Mouse (Mus musculus): ENCODE data around the gene Slc44a2. TPM values are rescaled to one million over a fixed set of nuclear protein-coding genes. Genes with fewer than 3 reads are reported as not detected.

Slc44a2 gene
- polyA plus RNA-seq (2016; fragmentation: Nextera tagmentation; extraction: Ambion mirVana) = 71.3 and 74.1 TPM in 2 replicates

DNA sequence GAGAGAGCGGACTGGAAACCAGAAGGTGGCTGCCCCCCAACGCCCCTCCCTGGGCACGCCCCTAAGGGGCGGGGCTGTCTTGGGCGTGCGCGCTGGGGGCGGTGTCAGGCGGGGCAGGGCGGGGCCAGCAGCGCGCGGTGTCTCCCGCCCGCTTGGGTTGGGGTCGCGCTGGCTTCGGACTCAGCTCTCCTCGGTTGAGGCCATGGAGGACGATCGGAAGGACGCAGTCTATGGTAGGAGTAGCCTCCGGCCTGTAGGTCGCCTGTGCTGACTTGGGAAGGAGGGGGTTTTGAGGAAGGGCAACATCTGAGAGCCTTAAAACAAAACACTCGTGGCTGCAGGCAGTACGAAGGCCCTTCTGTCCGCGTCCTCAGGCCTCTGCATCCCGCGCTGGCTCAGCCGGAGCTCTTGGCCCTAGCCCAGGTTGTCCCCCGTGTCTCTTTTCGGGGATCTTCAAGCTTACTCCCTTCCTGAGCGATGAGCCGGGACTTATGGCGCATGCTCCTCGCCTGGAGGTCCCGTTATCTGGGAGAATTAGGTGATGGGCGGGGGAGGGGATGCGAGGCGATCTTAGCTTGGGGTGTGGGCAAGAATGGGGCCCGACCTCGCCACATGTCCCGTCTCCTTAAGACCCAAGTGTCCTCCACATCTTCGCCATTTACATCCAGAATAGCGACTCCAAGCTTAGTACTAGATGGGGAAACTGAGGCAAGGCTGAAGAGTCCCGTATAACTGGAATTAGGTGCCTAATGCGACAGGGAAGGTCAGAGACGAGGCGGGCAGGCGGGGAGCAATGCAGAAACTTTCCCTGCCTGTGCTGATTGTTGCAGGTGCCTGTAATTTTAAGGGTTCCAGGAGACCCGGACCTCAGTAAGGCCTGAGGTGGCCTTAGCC, at the start of gene Slc44a2:
Gene Slc44a2, plus strand, starts transcription at position 80 of the 894 bp plus-strand sequence.
- Histone ChIP-seq H3K4me2 (replicated peaks) (peak within 1 kb of the TSS; percentile 81), H3K9ac (replicated peaks) (peak within 1 kb of the TSS; percentile 73), H3K27ac (replicated peaks) (peak within 1 kb of the TSS; percentile 49; the same call in 1 of the 2 replicates), H3K4me1 (peaks cover 21% of the 10 kb centered on the region), H3K36me3 (peaks cover 3% of the 10 kb centered on the region; the same call in 1 of the 2 replicates), H3K27me3 (no peaks in the 10 kb centered on the region), H3K9me3 (no peaks in the 10 kb centered on the region), H3K4me3 (peak within 1 kb of the TSS; percentile 70)
- ATAC-seq (ENCODE audit: low FRiP score, low read depth) = peak; percentile 94
- 1% methylated on average over 52 of the region's 52 CpGs for WGBS

DNA sequence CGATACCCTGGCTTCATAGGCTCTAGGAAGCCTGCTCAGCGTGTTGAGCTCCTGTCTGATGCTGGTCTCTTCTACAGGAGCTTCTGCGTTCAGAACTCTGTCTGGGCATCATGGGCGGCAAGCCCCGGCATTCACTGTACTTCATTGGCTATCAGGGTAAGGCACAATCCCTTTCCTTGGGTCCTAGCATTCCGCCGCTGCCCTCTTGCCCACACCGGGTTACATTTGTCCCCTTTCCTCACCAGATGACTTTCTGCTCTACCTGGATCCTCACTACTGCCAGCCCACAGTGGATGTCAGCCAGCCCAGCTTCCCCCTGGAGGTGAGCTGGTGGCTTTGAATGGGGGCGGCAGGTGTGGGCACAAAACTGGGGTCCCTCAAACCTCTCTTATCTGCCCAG, 48.1 kb upstream of the Slc44a2 start:
- Histone ChIP-seq H3K4me3 (no peak overlapping the region), H3K27ac (replicated peaks) (no peak overlapping the region), H3K9me3 (no peaks in the 10 kb centered on the region), H3K4me1 (no peaks in the 10 kb centered on the region), H3K27me3 (no peaks in the 10 kb centered on the region), H3K36me3 (peaks cover 95% of the 10 kb centered on the region), H3K9ac (replicated peaks) (no peak overlapping the region; the same call in 1 of the 2 replicates), H3K4me2 (replicated peaks) (no peak overlapping the region)
- WGBS = 92% methylated on average over 9 of the region's 9 CpGs
- ATAC-seq (ENCODE audit: low FRiP score, low read depth) = no peak

DNA sequence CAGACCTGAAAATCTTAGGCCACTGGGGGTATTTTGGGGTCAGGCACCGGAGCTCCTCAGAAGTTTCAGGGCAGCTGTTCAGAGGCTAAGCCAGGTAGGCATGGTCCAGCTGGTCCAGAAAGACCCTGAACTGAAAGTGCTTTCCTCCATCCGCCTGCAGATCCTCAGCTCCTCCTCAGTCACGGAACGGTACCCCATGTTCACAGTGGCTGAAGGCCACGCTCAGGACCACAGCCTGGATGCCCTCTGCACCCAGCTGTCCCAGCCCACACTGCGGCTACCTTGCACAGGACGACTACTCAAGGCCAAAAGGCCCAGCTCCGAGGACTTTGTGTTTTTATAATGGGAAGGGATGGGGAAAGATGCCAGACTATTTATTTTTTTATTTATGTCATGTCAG, 47.4 kb upstream of the Slc44a2 start:
- H3K4me1 ChIP-seq = no peaks in the 10 kb centered on the region
- peaks cover 98% of the 10 kb centered on the region for H3K36me3 ChIP-seq
- H3K9me3 ChIP-seq = no peaks in the 10 kb centered on the region
- no peaks in the 10 kb centered on the region for H3K27me3 ChIP-seq
- ATAC-seq (ENCODE audit: low FRiP score, low read depth) = no peak
- WGBS = 85% methylated on average over 8 of the region's 8 CpGs
- H3K4me2 ChIP-seq (replicated peaks) = no peak overlapping the region
- H3K27ac ChIP-seq (replicated peaks) = no peak overlapping the region
- H3K9ac ChIP-seq (replicated peaks) = no peak overlapping the region
- H3K4me3 ChIP-seq = no peak overlapping the region

DNA sequence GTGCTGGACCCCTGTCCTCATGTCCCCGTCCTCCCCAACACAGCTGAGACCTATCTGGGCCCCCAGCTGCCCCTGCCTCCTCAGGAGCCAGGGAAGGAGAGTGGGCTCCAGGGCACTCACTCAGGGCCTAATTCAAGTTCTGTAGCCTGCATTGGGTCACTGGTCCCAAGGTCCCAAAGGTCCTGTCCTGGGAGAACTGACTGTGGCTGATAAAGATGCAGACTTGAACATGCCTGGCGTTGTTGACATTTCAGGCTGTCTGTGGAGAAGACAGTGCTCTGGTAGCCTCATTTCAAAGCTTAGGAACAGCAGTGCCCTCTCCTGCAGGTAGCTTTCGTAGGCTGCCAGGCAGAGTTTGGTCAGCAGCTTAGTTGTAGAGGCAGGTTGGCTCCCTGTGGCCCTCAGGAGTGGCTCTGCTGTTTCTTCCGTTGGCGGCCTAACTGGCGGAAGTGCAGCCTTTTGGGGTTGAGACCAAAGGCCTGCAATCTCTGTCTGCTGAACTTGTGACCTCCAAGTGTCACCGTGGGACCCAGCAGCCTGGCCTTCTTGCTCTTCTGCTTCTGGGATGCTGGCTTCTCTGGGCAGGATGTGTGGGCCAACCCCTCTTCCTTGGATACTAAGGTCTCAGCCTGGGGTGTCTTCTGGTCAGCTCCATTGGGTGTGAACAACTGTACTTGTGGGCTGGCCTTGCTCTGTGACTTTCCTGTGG, 46.8 kb upstream of the Slc44a2 start:
- Histone ChIP-seq H3K4me2 (replicated peaks) (no peak overlapping the region), H3K4me3 (no peak overlapping the region), H3K27me3 (no peaks in the 10 kb centered on the region), H3K9me3 (no peaks in the 10 kb centered on the region), H3K27ac (replicated peaks) (no peak overlapping the region), H3K9ac (replicated peaks) (no peak overlapping the region), H3K4me1 (no peaks in the 10 kb centered on the region), H3K36me3 (peaks cover 96% of the 10 kb centered on the region)
- no peak for ATAC-seq (ENCODE audit: low FRiP score, low read depth)
- WGBS = 83% methylated on average over 7 of the region's 7 CpGs

DNA sequence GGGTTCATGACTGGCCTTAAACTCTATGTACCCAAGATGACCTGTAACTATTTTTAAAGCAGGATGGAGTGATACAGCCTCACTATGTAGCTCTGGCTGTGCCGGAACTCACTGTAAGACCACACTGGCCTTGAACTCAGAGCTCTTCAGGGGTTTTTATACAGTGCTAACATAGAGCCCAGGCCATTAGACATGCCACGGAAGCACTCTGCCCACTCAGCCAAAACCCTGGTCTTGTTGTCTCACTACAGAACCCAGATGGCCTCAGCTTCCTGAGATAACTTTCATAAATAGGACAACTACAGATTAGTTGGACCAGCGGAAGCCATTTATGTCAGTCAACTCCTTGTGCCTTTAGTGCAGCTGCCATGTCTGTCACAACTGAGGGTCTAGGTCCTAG, 46.2 kb upstream of the Slc44a2 start:
- 92% methylated on average over 3 of the region's 3 CpGs for WGBS
- Histone ChIP-seq H3K9ac (replicated peaks) (no peak overlapping the region), H3K4me1 (no peaks in the 10 kb centered on the region), H3K4me3 (no peak overlapping the region), H3K36me3 (peaks cover 96% of the 10 kb centered on the region), H3K27ac (replicated peaks) (no peak overlapping the region), H3K27me3 (no peaks in the 10 kb centered on the region), H3K9me3 (no peaks in the 10 kb centered on the region), H3K4me2 (replicated peaks) (no peak overlapping the region)
- no peak for ATAC-seq (ENCODE audit: low FRiP score, low read depth)

DNA sequence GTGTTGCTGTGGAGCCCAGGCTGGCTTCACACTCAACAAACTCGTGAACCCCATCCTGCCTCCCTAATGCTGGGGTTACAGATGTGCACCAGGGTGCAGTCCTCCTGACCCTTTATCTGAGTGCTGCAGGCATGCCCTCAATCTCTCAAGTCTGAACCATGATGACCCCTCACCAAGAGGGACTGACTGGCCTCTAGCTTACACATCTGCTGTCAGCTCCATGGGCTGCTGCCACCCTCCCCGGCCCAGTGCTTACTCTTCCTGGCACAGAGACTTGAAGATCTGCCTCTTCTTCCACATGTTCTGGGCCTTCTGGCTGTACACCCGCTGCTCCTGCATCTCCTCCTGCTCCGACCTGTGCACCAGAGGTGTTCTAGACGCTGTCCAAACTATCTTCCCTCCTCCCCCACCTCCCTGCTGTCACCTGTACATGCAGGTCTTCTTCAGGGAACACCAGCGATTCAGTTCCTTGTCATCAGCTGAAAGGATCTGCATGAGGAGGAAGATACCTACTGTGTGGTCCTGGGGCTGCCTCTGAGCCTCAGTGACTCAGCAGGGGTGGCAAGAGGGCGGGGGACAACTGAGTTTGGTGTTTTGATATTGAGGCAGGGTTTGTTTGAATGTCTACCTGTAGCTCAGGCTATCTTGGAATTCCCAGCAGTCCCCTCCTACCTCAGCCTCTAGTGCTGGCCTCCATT, 45.3 kb upstream of the Slc44a2 start:
- no peak overlapping the region for H3K9ac ChIP-seq (replicated peaks)
- WGBS = 83% methylated on average over 7 of the region's 7 CpGs
- H3K9me3 ChIP-seq = no peaks in the 10 kb centered on the region
- ATAC-seq (ENCODE audit: low FRiP score, low read depth) = no peak
- H3K27ac ChIP-seq (replicated peaks) = no peak overlapping the region
- H3K4me3 ChIP-seq = no peak overlapping the region
- no peaks in the 10 kb centered on the region for H3K4me1 ChIP-seq
- peaks cover 98% of the 10 kb centered on the region for H3K36me3 ChIP-seq
- no peak overlapping the region for H3K4me2 ChIP-seq (replicated peaks)
- H3K27me3 ChIP-seq = no peaks in the 10 kb centered on the region

DNA sequence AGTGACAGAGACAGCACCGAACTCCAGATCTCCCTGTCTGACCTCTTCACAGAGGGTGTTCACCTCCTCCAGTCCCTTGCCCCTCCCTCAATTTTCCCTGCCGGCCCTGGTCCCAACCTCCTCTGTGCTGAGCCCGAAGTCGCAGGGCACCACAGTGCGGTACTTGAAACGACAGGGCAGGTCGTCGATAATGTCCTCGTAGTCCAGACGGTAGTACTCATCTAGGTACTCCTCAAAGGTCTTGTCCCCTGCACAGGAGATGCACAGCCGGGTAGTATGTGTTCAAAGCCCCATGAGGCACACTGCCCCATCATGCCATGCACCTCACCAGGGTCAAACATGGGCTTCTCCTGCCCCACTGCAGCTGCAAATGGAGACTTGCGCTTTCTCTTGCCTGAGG, 44.8 kb upstream of the Slc44a2 start:
- ATAC-seq (ENCODE audit: low FRiP score, low read depth) = no peak
- WGBS = 90% methylated on average over 12 of the region's 12 CpGs
- H3K36me3 ChIP-seq = peaks cover 96% of the 10 kb centered on the region

DNA sequence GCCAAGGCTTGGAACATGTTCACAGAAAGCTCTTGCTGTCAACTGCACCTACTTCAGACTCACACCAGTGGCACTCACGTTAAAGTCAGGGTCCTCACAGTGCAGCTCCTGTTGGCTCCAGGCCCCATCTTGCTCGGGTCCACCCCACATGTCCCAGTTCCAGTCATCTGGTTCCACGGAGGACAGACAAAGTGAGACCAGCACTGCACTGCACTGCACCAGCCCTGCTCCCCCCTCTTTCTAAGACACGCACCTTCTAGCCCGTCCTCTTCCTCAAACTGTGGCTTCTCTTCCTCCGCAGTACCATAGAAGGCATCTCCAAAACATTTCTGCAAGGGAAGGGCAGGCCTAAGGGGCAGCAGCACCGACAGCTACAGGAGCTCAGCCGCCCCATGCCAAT, 44.2 kb upstream of the Slc44a2 start:
- ATAC-seq (ENCODE audit: low FRiP score, low read depth) = no peak
- Histone ChIP-seq H3K4me3 (no peak overlapping the region), H3K27me3 (no peaks in the 10 kb centered on the region), H3K9me3 (no peaks in the 10 kb centered on the region), H3K27ac (replicated peaks) (no peak overlapping the region), H3K4me1 (no peaks in the 10 kb centered on the region), H3K36me3 (peaks cover 96% of the 10 kb centered on the region), H3K4me2 (replicated peaks) (no peak overlapping the region), H3K9ac (replicated peaks) (no peak overlapping the region)
- WGBS = 88% methylated on average over 8 of the region's 8 CpGs

More for the DNA sequence above, 44.8 kb upstream of the Slc44a2 start:
- no peak overlapping the region for H3K9ac ChIP-seq (replicated peaks)
- no peaks in the 10 kb centered on the region for H3K27me3 ChIP-seq
- H3K4me2 ChIP-seq (replicated peaks) = no peak overlapping the region
- no peaks in the 10 kb centered on the region for H3K9me3 ChIP-seq
- no peaks in the 10 kb centered on the region for H3K4me1 ChIP-seq
- H3K4me3 ChIP-seq = no peak overlapping the region
- no peak overlapping the region for H3K27ac ChIP-seq (replicated peaks)

DNA sequence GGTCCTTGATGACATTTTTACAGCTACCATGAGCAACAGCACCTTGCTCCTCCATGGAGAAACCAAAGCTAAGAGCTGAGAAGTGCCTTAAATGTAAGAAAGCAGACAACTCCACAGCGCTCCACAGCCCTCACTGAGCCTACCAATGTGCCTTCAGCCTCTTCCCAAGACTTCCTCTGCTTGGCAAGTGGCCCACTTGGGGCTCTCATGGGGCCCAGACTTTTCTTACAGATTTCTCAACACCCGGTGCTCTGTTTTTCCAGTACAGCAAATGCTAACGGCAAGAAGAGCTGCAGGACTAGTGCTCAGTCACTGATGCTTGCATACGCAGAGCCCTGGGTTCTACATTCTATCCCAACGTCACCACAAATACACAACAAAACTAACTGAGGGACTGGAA, 42.7 kb upstream of the Slc44a2 start:
- Histone ChIP-seq H3K27ac (replicated peaks) (no peak overlapping the region), H3K27me3 (no peaks in the 10 kb centered on the region), H3K36me3 (peaks cover 93% of the 10 kb centered on the region), H3K9ac (replicated peaks) (no peak overlapping the region), H3K9me3 (no peaks in the 10 kb centered on the region), H3K4me2 (replicated peaks) (no peak overlapping the region), H3K4me1 (no peaks in the 10 kb centered on the region), H3K4me3 (no peak overlapping the region)
- 98% methylated on average over 5 of the region's 5 CpGs for WGBS
- no peak for ATAC-seq (ENCODE audit: low FRiP score, low read depth)

DNA sequence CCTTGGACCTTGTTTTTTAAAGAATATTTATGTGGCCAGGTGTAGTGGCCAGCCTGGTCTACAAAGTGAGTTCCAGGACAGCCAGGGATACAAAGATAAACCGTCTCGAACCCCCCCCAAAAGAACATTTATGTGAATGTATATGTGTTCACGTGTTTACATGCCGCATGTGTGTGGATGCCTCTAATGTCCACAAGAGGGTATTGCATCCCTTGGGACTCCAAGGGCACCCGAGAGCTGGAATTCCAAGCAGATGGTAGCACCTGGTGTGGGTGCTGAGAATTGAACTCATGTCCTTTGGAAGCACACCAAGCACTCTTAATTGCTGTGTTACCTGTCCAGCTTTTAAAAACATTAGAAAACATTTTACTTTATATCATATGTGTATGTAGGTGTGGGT, 36.9 kb upstream of the Slc44a2 start:
- Histone ChIP-seq H3K27ac (replicated peaks) (no peak overlapping the region), H3K4me2 (replicated peaks) (no peak overlapping the region), H3K4me3 (no peak overlapping the region), H3K9me3 (no peaks in the 10 kb centered on the region), H3K36me3 (peaks cover 55% of the 10 kb centered on the region), H3K27me3 (no peaks in the 10 kb centered on the region), H3K9ac (replicated peaks) (no peak overlapping the region), H3K4me1 (peaks cover 18% of the 10 kb centered on the region)
- WGBS = 90% methylated on average over 5 of the region's 5 CpGs
- ATAC-seq (ENCODE audit: low FRiP score, low read depth) = no peak

DNA sequence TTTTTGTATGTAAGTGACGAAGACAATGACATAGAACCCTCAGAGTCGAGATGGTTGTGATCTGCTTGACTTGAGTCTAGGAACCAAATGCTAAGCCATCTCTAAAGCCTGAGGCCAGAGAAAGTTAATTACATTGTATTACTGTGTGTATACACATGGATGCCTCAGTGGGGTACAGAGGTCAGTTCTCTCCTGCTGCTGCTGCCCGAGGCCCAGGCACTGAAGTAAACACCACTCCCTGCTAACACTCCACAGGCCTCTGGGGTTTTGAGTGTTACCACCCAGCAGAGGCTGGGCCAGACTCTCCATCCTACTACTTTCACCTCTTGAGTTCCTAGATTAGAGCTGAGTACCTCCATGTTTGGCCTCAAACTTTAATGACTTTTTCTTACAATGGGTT, 36.5 kb upstream of the Slc44a2 start:
- Histone ChIP-seq H3K9me3 (no peaks in the 10 kb centered on the region), H3K9ac (replicated peaks) (no peak overlapping the region), H3K4me2 (replicated peaks) (no peak overlapping the region), H3K36me3 (peaks cover 51% of the 10 kb centered on the region), H3K4me1 (peaks cover 22% of the 10 kb centered on the region), H3K4me3 (no peak overlapping the region), H3K27me3 (no peaks in the 10 kb centered on the region), H3K27ac (replicated peaks) (no peak overlapping the region)
- no peak for ATAC-seq (ENCODE audit: low FRiP score, low read depth)
- 92% methylated on average over 3 of the region's 3 CpGs for WGBS

DNA sequence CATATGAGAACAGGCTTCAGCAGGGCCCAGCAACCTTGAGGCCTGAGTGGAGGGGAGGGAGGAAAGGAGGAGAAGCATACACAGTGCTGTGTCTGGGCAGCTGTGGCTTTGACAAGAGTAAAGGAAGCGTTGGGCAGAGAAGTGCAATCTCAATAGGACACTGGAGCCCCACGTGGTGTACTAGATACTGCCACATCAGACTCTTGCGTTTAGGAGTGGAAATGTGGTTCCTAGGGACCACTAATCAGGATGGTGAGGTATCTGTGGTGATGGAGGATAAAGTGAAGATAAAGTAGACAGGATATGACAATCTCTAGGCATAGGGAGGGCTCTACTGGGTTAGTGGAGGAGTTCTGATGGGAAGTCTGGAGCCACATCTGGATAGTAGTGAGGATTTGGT, 33.7 kb upstream of the Slc44a2 start:
- peak overlapping the region; percentile 73; the same call in 1 of the 2 replicates for H3K9ac ChIP-seq (replicated peaks)
- no peaks in the 10 kb centered on the region for H3K27me3 ChIP-seq

More for the DNA sequence above, 33.7 kb upstream of the Slc44a2 start:
- 73% methylated on average over 3 of the region's 3 CpGs for WGBS
- Histone ChIP-seq H3K4me2 (replicated peaks) (peak overlapping the region; percentile 70), H3K4me3 (peak overlapping the region; percentile 84), H3K27ac (replicated peaks) (no peak overlapping the region), H3K36me3 (peaks cover 26% of the 10 kb centered on the region), H3K9me3 (no peaks in the 10 kb centered on the region), H3K4me1 (peaks cover 34% of the 10 kb centered on the region)
- no peak for ATAC-seq (ENCODE audit: low FRiP score, low read depth)

Data from midbrain, embryonic 12.5 days (tissue).